Mouse (Mus musculus) forebrain, embryonic 10.5 days (tissue): Measurements from ENCODE around the gene Ahnak. TPM values are rescaled to one million over a fixed set of nuclear protein-coding genes. Genes with fewer than 3 reads are reported as not detected.

ENCODE experiments used
- DNase-seq: peaks from one replicate; pipeline ENCODE4 v3.0.0-alpha.2; 2017; ENCODE audit warnings: low spot score; ENCODE audit errors: extremely low spot score
- H3K27ac ChIP-seq: fragments of 300-500 bp; sonication (generic); 2 replicates; pipeline ENCODE4 v1.5.1; 2016; ENCODE audit warnings: mild to moderate bottlenecking
- H3K27me3 ChIP-seq: fragments of 300-500 bp; sonication (generic); 2 replicates; pipeline ENCODE4 v1.6.1; 2016; ENCODE audit warnings: mild to moderate bottlenecking; ENCODE audit not compliant: poor library complexity, severe bottlenecking
- H3K36me3 ChIP-seq: fragments of 300-500 bp; sonication (generic); replicated peaks from 2 replicates; pipeline ENCODE4 v1.6.1; 2016; ENCODE audit warnings: mild to moderate bottlenecking, moderate library complexity
- H3K4me1 ChIP-seq: fragments of 300-500 bp; sonication (generic); 2 replicates; pipeline ENCODE4 v1.6.1; 2016
- H3K4me3 ChIP-seq: fragments of 300-500 bp; sonication (generic); 2 replicates; pipeline ENCODE4 v1.5.1; 2016; ENCODE audit warnings: mild to moderate bottlenecking, moderate library complexity
- H3K9me3 ChIP-seq: fragments of 300-500 bp; sonication (generic); 2 replicates; pipeline ENCODE4 v1.6.1; 2016; ENCODE audit warnings: mild to moderate bottlenecking, moderate library complexity
- WGBS: fragments of 180-500 bp; shearing (Covaris S2); methylation state at CpG from one replicate; pipeline ENCODE4 v1.1.7; 2016; 5-methylcytosine and 5-hydroxymethylcytosine counted together
- polyA plus RNA-seq: library from polyadenylated mRNA; unstranded; fragments of >200 nt; fragmentation: Nextera tagmentation; extraction: Ambion mirVana; gene quantifications from 2 replicates; pipeline ENCODE4 v1.2.1, GENCODE M21; 2016

Ahnak gene
- polyA plus RNA-seq, 1 experiment from 2014 or later: 6.5 TPM

DNA sequence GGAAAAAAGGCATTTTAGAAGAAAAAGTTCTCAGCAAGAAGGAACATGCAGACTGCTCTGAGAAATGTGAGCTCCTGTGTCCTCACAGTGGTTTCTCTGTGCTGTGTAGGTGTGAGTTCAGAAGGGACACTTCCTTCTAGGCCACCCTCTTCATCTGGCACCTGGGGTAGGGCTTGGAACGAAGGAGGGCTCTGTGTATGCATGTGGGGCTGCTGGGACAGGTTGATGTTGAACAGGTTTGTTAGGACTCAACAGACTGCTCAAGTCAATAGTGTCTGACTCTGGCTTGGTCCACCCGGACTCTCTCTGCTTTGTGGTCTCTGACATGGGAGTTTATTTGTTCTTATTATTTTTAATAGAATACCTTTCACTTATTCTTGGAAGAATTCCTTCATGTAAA is 81.2 kb downstream of the Ahnak start:
- 86% methylated on average over 2 of the region's 2 CpGs for WGBS
- no peak for DNase-seq
- no peaks in the 10 kb centered on the region for H3K36me3 ChIP-seq
- H3K4me3 ChIP-seq: no peak overlapping the region
- H3K27ac ChIP-seq: no peak overlapping the region
- H3K4me1 ChIP-seq: peaks cover 14% of the 10 kb centered on the region
- H3K9me3 ChIP-seq: no peaks in the 10 kb centered on the region
- H3K27me3 ChIP-seq: no peaks in the 10 kb centered on the region

DNA sequence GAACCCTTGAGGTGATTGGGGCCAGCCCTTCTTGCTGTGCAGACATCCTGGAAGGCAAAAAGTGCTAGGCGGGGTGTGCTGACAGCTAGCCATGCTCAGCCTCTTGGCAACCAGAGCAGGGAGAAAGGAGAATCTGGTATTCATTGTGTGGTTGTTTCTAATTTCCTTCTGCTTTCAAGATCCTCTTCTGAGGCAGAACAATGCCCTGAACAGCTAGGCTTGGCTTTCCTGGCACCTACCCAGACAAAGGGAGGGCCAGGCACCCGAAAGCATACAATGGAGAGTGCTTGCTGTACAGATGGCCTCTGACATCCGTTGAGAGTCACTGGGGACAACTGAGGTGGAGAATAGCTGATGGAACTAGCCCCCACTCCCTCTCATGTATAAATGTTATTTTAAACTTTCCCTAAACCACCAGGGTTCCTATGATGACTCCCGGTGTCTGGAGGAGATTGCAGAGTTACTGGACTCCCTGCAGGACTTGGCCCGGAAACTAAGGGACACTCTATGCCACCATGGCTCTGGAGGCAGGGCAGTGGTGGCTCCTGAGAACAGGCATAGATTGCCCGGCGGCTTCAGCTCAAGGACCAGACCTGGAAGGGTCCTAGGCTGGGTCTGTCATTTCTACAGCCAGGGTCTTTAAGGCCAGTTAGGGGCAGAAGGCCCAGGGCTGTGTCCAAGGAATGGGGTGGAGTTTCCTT is 82.5 kb downstream of the Ahnak start:
- WGBS: 73% methylated on average over 7 of the region's 7 CpGs
- H3K4me3 ChIP-seq: no peak overlapping the region
- H3K4me1 ChIP-seq: peaks cover 8% of the 10 kb centered on the region
- no peaks in the 10 kb centered on the region for H3K36me3 ChIP-seq
- H3K27ac ChIP-seq: peak overlapping the region; percentile 27; the same call in 1 of the 2 replicates
- no peak for DNase-seq
- H3K27me3 ChIP-seq: no peaks in the 10 kb centered on the region
- H3K9me3 ChIP-seq: no peaks in the 10 kb centered on the region

DNA sequence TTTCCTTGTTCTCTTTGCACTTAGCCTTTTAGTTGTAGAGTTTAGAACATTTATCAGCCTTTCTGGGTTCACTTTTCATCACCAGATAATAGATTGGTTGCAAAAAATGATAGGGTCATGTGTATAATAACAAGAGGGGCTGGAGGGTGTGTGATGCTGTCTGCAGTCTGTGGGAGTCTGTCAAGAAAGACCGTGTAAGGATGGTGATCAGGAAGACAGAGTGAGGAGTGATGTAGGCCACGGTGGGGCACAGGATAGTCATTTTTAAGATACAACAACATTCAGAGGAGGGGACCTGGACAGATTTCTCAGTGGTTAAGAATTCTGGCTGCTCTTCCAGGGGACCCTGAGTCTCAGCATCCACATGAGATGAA is 83.1 kb downstream of the Ahnak start:
- Histone ChIP-seq H3K4me1 (peaks cover 8% of the 10 kb centered on the region), H3K27ac (no peak overlapping the region), H3K9me3 (no peaks in the 10 kb centered on the region), H3K4me3 (no peak overlapping the region), H3K27me3 (no peaks in the 10 kb centered on the region), H3K36me3 (no peaks in the 10 kb centered on the region)
- WGBS: 86% methylated on average over 2 of the region's 2 CpGs
- no peak for DNase-seq

DNA sequence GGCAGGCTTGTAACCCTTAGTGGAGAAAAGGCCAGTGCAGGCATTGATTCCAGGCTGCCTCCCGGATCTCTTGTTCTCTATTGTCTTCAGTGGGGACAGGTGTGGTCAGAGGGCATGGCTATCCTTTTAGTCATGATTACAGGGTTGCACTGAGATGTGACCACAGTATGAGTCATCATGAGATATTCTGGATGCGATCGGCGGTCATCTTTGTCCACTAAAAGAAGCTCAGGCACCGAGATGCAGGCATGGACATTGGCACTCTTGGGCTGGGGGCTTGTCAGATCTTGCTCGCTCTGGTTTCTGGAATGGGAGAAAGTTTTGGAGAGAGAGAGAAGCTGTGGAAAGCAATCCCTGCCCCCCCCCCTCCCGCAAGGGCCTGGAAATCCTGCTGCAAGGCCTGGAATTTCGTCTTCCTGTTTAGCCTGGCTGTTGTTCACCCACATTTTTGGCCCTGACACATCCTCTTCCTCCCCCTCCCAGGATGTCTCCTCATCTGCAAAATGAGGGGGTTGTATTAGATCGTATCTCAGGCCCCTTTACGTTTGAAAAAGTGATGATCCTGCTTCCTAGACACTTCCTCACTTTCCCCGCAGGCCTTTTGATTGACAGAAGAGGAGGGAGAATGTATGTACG is 84.8 kb downstream of the Ahnak start:
- Histone ChIP-seq H3K4me3 (no peak overlapping the region), H3K9me3 (no peaks in the 10 kb centered on the region), H3K4me1 (peaks cover 8% of the 10 kb centered on the region), H3K36me3 (no peaks in the 10 kb centered on the region), H3K27ac (no peak overlapping the region), H3K27me3 (no peaks in the 10 kb centered on the region)
- no peak for DNase-seq
- WGBS: 82% methylated on average over 12 of the region's 12 CpGs

DNA sequence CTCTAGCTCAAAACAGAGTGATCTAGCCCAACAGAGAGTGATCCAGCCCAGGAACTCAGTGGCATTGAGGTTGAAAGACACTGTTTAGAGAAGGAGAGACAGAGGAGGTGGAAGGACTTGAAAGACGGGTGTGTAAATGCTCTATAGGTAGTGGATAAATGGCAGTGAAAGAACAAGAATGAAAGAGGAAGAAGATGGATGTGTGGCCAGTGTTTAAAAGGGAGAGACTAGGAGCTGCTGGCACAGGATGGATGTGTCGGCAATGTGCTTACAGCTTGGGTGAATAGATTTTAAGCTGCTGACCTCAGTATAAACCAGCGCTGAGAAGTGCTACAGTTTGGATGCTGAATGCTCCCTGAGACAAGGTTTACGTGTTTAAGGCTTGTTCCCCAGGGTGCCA is 85.3 kb downstream of the Ahnak start:
- Histone ChIP-seq H3K4me1 (peaks cover 8% of the 10 kb centered on the region), H3K4me3 (no peak overlapping the region), H3K27me3 (no peaks in the 10 kb centered on the region), H3K9me3 (no peaks in the 10 kb centered on the region), H3K36me3 (no peaks in the 10 kb centered on the region), H3K27ac (no peak overlapping the region)
- WGBS: 75% methylated on average over 4 of the region's 4 CpGs
- no peak for DNase-seq

DNA sequence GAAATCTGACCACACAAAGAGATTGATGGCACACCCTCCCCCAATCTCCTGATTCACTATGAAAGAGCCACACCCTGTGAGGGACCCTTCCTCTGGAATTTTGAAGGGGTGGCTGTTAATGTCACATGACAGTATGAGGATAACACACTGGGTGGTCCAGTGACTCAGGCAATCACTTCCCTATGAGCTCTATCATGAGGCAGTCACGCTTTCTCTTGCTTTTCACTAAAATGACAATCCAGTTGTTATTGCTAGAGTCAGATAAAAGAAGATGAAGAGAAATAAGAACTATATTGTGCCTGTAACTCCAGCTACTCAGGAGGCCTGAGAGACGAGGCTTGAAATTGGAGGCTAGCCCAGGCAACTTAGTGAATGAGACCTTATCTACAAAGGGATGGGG is 86.5 kb downstream of the Ahnak start:
- peaks cover 11% of the 10 kb centered on the region for H3K4me1 ChIP-seq
- H3K4me3 ChIP-seq: no peak overlapping the region
- no peaks in the 10 kb centered on the region for H3K9me3 ChIP-seq
- H3K27me3 ChIP-seq: no peaks in the 10 kb centered on the region
- 92% methylated on average over 2 of the region's 2 CpGs for WGBS
- H3K36me3 ChIP-seq: no peaks in the 10 kb centered on the region
- H3K27ac ChIP-seq: no peak overlapping the region
- DNase-seq: no peak

DNA sequence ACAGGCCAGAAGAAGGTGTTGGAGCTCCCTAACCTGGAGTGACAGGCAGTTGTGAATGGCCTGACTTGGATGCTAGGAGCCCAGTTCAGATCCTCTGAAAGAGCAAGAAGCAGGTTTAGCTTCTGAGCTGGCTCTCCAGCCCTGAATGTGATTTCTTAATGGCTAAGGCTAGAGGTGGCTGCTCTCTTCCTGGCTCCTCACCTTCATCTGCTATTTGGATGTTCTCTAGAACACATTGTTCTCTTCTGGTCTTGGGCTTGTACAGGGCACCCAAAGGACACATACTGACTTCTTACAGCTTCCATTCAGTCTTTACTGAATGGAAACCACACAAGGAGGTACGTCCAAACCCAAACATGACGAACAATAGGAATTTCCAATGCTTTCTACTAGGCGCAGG is 87.0 kb downstream of the Ahnak start:
- 88% methylated on average over 3 of the region's 3 CpGs for WGBS
- DNase-seq: no peak
- Histone ChIP-seq H3K36me3 (no peaks in the 10 kb centered on the region), H3K9me3 (no peaks in the 10 kb centered on the region), H3K4me1 (peaks cover 11% of the 10 kb centered on the region), H3K4me3 (no peak overlapping the region), H3K27ac (no peak overlapping the region), H3K27me3 (0 out of 2 replicates have a peak, but pooled peaks cover 1% of the 10 kb centered on the region)

DNA sequence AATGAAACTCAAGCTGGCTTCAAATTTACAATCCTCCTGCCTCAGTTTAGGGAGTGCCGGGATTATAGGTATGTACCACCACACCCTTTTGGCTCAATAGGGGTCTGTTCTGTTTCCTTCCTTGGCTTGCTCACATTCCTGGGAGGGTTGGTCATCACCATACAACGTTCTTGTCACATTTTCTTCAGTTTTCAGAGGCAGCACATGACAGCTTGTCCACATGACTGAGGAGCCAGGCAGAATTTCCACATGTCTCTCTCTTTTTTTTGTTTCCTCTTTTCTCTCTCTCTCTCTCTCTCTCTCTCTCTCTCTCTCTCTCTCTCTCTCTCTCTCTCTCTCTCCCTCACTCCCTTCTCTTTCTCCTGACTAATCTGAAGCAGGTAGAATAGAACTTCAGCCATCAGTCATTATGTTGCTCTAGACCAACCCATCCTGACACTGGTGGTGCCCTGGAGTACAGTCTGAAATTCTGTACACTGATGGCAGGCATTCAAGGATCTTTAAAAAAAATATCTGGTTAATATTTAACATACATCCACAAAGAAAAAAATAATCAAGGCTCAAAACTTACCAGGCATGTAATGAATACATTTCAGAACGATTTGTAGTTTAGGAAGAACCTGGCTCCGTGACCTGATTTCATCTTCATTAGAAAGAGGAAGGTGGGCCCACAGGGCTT is 88.0 kb downstream of the Ahnak start:
- no peak overlapping the region for H3K27ac ChIP-seq
- H3K4me3 ChIP-seq: no peak overlapping the region
- H3K36me3 ChIP-seq: no peaks in the 10 kb centered on the region
- 77% methylated on average over 4 of the region's 4 CpGs for WGBS
- 0 out of 2 replicates have a peak, but pooled peaks cover 5% of the 10 kb centered on the region for H3K27me3 ChIP-seq
- H3K9me3 ChIP-seq: no peaks in the 10 kb centered on the region
- DNase-seq: no peak
- peaks cover 8% of the 10 kb centered on the region; the same call in 1 of the 2 replicates for H3K4me1 ChIP-seq

DNA sequence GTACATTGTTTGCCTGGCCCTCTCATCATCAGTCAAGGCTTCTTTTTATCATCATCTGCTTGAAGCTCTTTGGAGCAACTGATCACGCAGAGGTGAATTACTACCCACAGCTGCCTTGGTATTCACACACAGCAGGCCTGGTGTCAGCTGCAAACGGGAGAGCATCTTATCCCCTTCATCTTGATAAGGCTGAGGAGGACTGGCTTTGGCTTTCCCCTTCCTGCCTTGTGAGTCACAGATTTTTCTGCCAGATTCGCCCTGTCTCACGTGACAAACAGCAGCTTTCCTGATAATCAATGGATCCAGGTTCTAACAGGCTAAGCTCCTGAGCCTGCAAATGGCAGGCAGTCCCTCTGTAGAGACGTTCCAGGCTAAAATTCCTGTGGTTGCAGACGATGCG is 90.8 kb downstream of the Ahnak start:
- peaks cover 12% of the 10 kb centered on the region for H3K27me3 ChIP-seq
- DNase-seq: no peak
- no peak overlapping the region for H3K27ac ChIP-seq
- peaks cover 17% of the 10 kb centered on the region for H3K4me1 ChIP-seq
- H3K36me3 ChIP-seq: no peaks in the 10 kb centered on the region
- H3K9me3 ChIP-seq: no peaks in the 10 kb centered on the region
- 41% methylated on average over 7 of the region's 7 CpGs for WGBS
- H3K4me3 ChIP-seq: no peak overlapping the region

DNA sequence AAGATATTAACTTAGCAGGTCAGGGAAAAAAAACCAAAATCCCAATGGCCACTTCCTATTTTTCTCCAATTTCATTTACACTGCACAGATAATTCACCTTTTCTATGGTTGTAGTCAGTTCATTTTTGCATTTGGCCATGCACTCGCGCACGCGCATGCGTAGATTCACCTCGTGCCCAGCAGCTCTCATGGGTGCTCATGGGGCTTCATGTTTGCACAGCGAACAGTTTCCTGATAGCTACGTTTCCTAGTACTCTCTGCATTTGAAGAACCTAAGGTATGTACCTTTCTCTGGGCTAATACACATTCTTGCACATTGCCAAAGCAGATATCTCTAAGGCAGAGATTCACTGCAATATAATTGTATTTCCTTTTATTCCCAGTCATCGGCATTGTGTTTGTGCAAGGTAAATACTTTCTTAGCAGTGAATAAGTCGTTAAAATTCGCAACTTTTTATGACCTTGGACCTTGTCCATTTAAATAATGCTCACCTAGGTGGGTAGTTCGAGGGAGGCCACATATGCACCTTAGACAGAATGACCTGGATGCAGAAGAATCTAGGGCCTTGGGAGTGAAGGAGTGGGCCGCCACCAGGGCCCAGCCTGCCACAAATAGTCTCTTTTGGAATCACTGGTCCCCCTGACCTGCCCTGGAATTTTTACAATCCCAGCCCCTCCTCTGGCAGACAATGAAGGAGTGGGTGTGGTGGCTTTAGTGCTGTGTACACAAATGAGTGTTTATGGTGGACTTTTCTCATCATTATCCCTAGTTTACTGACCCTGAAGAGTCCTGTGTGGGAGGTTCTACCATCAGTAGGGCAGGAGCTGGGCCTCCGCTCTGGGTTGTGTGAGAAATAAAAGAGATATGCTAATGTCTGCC is 92.5 kb downstream of the Ahnak start:
- WGBS: 88% methylated on average over 14 of the region's 14 CpGs
- Histone ChIP-seq H3K4me3 (no peak overlapping the region), H3K4me1 (peaks cover 17% of the 10 kb centered on the region), H3K27me3 (peaks cover 12% of the 10 kb centered on the region), H3K27ac (no peak overlapping the region), H3K36me3 (no peaks in the 10 kb centered on the region), H3K9me3 (no peaks in the 10 kb centered on the region)
- DNase-seq: no peak

DNA sequence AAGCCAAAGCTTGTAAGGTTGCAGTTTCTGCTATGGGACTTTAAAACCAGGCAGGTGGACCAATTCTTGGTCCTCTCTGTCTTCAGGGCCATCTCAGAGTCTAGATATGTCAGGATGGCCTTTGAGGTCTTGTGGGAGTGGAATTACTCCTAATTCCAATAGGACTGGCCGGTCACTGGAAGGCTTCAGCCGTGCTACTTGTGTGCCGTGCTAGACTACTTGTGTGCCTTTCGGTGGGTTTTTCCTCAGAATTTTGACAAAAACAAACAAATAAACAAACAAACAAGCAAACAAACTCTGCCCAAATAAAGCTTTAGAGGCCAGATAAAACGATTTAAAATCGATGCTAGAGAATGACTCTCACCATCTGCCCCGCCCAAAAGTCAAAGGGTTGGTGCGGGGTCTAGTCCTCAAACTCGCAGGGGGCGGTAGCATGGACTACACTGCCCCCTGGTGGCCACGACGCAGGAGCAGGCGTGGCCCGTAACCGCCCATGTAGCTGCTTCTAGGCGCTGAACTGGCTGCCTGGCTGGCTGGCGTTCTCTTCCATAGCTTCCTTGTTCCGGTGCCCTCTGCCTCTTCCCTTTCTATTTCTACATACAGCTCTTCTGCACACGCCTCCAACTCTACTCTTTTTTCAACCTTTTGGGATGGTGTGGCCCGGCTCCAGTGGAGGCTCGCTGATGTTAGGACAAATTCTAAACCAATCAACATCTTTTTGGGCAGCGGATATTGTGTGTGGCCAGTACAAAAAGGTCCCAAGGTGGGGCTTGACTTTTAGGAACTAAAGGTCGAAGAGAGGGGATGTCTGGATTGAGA is 93.3 kb downstream of the Ahnak start:
- DNase-seq: peak; percentile 84
- peaks cover 12% of the 10 kb centered on the region for H3K27me3 ChIP-seq
- H3K4me1 ChIP-seq: peaks cover 17% of the 10 kb centered on the region
- no peak overlapping the region for H3K27ac ChIP-seq
- 21% methylated on average over 23 of the region's 23 CpGs for WGBS
- peak overlapping the region; percentile 31 for H3K4me3 ChIP-seq
- H3K36me3 ChIP-seq: no peaks in the 10 kb centered on the region
- H3K9me3 ChIP-seq: no peaks in the 10 kb centered on the region

DNA sequence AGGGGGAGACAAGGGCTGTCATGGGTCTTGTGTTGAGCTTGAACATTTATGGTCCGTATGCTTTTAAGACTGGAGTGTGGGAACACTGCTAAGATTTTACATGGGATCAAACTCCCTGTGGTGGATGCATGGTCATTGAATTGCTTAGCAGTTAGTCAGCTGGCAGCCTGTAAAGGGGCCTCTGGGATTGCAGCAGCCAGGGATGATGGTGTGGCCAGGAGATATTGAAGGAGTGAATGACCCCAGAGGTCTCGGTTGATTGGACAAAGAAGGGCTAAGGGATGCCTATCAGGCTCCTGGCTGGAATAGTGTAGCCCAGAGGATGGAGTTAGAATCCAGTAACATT is 93.9 kb downstream of the Ahnak start:
- no peak for DNase-seq
- no peak overlapping the region for H3K27ac ChIP-seq
- no peaks in the 10 kb centered on the region for H3K36me3 ChIP-seq
- no peaks in the 10 kb centered on the region for H3K9me3 ChIP-seq
- 81% methylated on average over 2 of the region's 2 CpGs for WGBS
- H3K27me3 ChIP-seq: peaks cover 12% of the 10 kb centered on the region
- no peak overlapping the region for H3K4me3 ChIP-seq
- H3K4me1 ChIP-seq: peaks cover 17% of the 10 kb centered on the region
